Mouse (Mus musculus) spleen, embryonic (tissue): Measurements from ENCODE around the gene Cpt1a.

Experiments
- CTCF ChIA-PET: fragments of 350-600 bp; sonication (Branson Sonifier 250); formaldehyde crosslinking; loops from one replicate; lab custom pipeline; 2022; lab: Charles Lee

The Cpt1a gene

GRCm38 (mm10) chr19:3324931-3325711 lies 3.0 kb downstream of the Cpt1a start:
- CTCF ChIA-PET = interaction anchor here (0.7 to 1.2 kb wide), 2 partner anchors 9 to 48 kb away, joined by 3 to 9 read pairs; no protein-coding TSS in a partner anchor

GRCm38 (mm10) chr19:3325771-3326478 lies 3.8 kb downstream of the Cpt1a start:
- CTCF ChIA-PET = interaction anchor here (0.7 kb wide), 1 partner anchor 47 kb away, joined by 9 read pairs; no protein-coding TSS in a partner anchor

GRCm38 (mm10) chr19:3326479-3327047 lies 4.4 kb downstream of the Cpt1a start:
- CTCF ChIA-PET = no interaction called here

- CTCF ChIA-PET = interaction anchor here (0.8 kb wide), 1 partner anchor 21 kb away, joined by 3 read pairs; no protein-coding TSS in a partner anchor
Observed at GRCm38 (mm10) chr19:3333247-3333646, 11.1 kb downstream of the Cpt1a start.

- CTCF ChIA-PET = interaction anchor here (0.8 to 1.5 kb wide), 2 partner anchors 9 to 20 kb away, joined by 3 read pairs; no protein-coding TSS in a partner anchor
Observed at GRCm38 (mm10) chr19:3333694-3334515, 11.8 kb downstream of the Cpt1a start.

GRCm38 (mm10) chr19:3334550-3334949 lies 12.4 kb downstream of the Cpt1a start:
- CTCF ChIA-PET = interaction anchor here (1.5 kb wide), 1 partner anchor 10 kb away, joined by 3 read pairs; no protein-coding TSS in a partner anchor

GRCm38 (mm10) chr19:3335917-3336316 lies 13.8 kb downstream of the Cpt1a start:
- CTCF ChIA-PET = no interaction called here

GRCm38 (mm10) chr19:3336485-3337255 lies 14.5 kb downstream of the Cpt1a start:
- CTCF ChIA-PET = no interaction called here

- CTCF ChIA-PET = interaction anchor here (0.6 kb wide), 1 partner anchor 163 kb away, joined by 3 read pairs; no protein-coding TSS in a partner anchor
Observed at GRCm38 (mm10) chr19:3339187-3339586, 17.1 kb downstream of the Cpt1a start.

GRCm38 (mm10) chr19:3341021-3341420 lies 18.9 kb downstream of the Cpt1a start:
- CTCF ChIA-PET = no interaction called here

- CTCF ChIA-PET = no interaction called here
Observed at GRCm38 (mm10) chr19:3343929-3344328, 21.8 kb downstream of the Cpt1a start.

- CTCF ChIA-PET = no interaction called here
Observed at GRCm38 (mm10) chr19:3344636-3345544, 22.8 kb downstream of the Cpt1a start.

GRCm38 (mm10) chr19:3347784-3348183 lies 25.6 kb downstream of the Cpt1a start:
- CTCF ChIA-PET = interaction anchor here (1.4 kb wide), 1 partner anchor 56 kb away, joined by 3 read pairs; no protein-coding TSS in a partner anchor

- CTCF ChIA-PET = no interaction called here
Observed at GRCm38 (mm10) chr19:3353415-3354111, 31.4 kb downstream of the Cpt1a start.

GRCm38 (mm10) chr19:3355096-3355495 lies 33.0 kb downstream of the Cpt1a start:
- CTCF ChIA-PET = no interaction called here

- CTCF ChIA-PET = no interaction called here
Observed at GRCm38 (mm10) chr19:3356516-3356915, 34.4 kb downstream of the Cpt1a start.

- CTCF ChIA-PET = interaction anchor here (1.1 kb wide), 1 partner anchor 36 kb away, joined by 4 read pairs; the partner anchor contains the start of gene Cpt1a
Observed at GRCm38 (mm10) chr19:3357620-3358019, 35.5 kb downstream of the Cpt1a start.

- CTCF ChIA-PET = interaction anchor here (0.6 kb wide), 1 partner anchor 64 kb away, joined by 3 read pairs; no protein-coding TSS in a partner anchor
Observed at GRCm38 (mm10) chr19:3359841-3360588, 37.9 kb downstream of the Cpt1a start.
